8 mouse cellular contexts compared by ENCODE assay signal in genomic region chr7:73771384-73772274, GRCm38 (mm10). TPM values are rescaled to one million over a fixed set of nuclear protein-coding genes. Genes with fewer than 3 reads are reported as not detected.
A peak's percentile ranks its signal among the peaks of the same experiment; 100 is the strongest.
DNase-seq lines count a peak whose midpoint lies in the region; ATAC-seq and TF ChIP-seq lines count a peak whose summit lies in the region.

No protein-coding gene starts in this region.

- no peaks in the 10 kb centered on the region for H3K36me3 ChIP-seq in midbrain, embryonic 12.5 days
- no peaks in the 10 kb centered on the region for H3K36me3 ChIP-seq in midbrain, embryonic 11.5 days (ENCODE audit: control insufficient read depth, insufficient read depth, low read length)
- H3K36me3 ChIP-seq in liver, embryonic 12.5 days = no peaks in the 10 kb centered on the region
- no peaks in the 10 kb centered on the region for H3K36me3 ChIP-seq in thymus, adult 2 months (ENCODE audit: control insufficient read depth, insufficient read depth, low read length)

- H3K4me2 ChIP-seq in midbrain, embryonic 12.5 days (replicated peaks) = 0 out of 2 replicates have a peak overlapping the region, but pooled peaks have one; percentile 15
- H3K4me2 ChIP-seq in midbrain, embryonic 11.5 days = no peak overlapping the region
- H3K4me2 ChIP-seq in liver, embryonic 12.5 days = peak overlapping the region; percentile 61

- TF ChIP-seq CTCF in thymus, adult 2 months (IDR thresholded peaks at IDR 0.05; ENCODE audit: borderline replicate concordance, control insufficient read depth, extremely low read depth, insufficient read depth, low read length, poor library complexity) = no peak

- WGBS in midbrain, embryonic 12.5 days = 47% methylated on average over 19 of the region's 19 CpGs
- 49% methylated on average over 19 of the region's 19 CpGs for WGBS in midbrain, embryonic 11.5 days
- WGBS in liver, embryonic 12.5 days (ENCODE audit: insufficient replicate concordance) = 28% methylated on average over 19 of the region's 19 CpGs
- 30% methylated on average over 19 of the region's 19 CpGs for WGBS in thymus, adult 2 months

- TF ChIP-seq POLR2A in thymus, adult 2 months (IDR thresholded peaks at IDR 0.05; ENCODE audit: control insufficient read depth, extremely low read depth, insufficient read depth, low read length, poor library complexity) = no peak

- H3K4me3 ChIP-seq in midbrain, embryonic 12.5 days = no peak overlapping the region
- no peak overlapping the region for H3K4me3 ChIP-seq in midbrain, embryonic 11.5 days (ENCODE audit: low read depth, low read length)
- H3K4me3 ChIP-seq in liver, embryonic 12.5 days = peak overlapping the region; percentile 28
- H3K4me3 ChIP-seq in thymus, adult 2 months (ENCODE audit: control insufficient read depth, insufficient read depth, low read length) = no peak overlapping the region

- peaks cover 5% of the 10 kb centered on the region; the same call in 1 of the 2 replicates for H3K4me1 ChIP-seq in midbrain, embryonic 12.5 days
- peaks cover 4% of the 10 kb centered on the region; the same call in 1 of the 2 replicates for H3K4me1 ChIP-seq in midbrain, embryonic 11.5 days (ENCODE audit: control insufficient read depth, insufficient read depth, low read length)
- H3K4me1 ChIP-seq in liver, embryonic 12.5 days = peaks cover 15% of the 10 kb centered on the region
- H3K4me1 ChIP-seq in thymus, adult 2 months (replicated peaks; ENCODE audit: control insufficient read depth, insufficient read depth, low read length) = peaks cover 8% of the 10 kb centered on the region; the same call in 1 of the 2 replicates

- H3K27me3 ChIP-seq in midbrain, embryonic 12.5 days = no peaks in the 10 kb centered on the region
- no peaks in the 10 kb centered on the region for H3K27me3 ChIP-seq in midbrain, embryonic 11.5 days (ENCODE audit: control insufficient read depth, insufficient read depth, low read length)
- no peaks in the 10 kb centered on the region for H3K27me3 ChIP-seq in liver, embryonic 12.5 days (replicated peaks)
- no peaks in the 10 kb centered on the region for H3K27me3 ChIP-seq in thymus, adult 2 months (ENCODE audit: control insufficient read depth, insufficient read depth, low read length)

- intact Hi-C loops in heart, postnatal 14 days (cut with DNase I) = no loop called here

- H3K9ac ChIP-seq in midbrain, embryonic 12.5 days (replicated peaks) = no peak overlapping the region
- no peak overlapping the region for H3K9ac ChIP-seq in midbrain, embryonic 11.5 days (ENCODE audit: low read length)
- peak overlapping the region; percentile 48; the same call in 1 of the 2 replicates for H3K9ac ChIP-seq in liver, embryonic 12.5 days

- DNase-seq in midbrain, embryonic 11.5 days (ENCODE audit: low spot score, missing footprints) = no peak
- peak; percentile 38 for DNase-seq in embryo, embryonic 11 days
- DNase-seq in heart, postnatal 14 days = peak; percentile 27 to 32
- no peak for DNase-seq in c-Kit-positive CD71-positive TER-119-positive erythroid progenitor cells, embryonic 14.5 days (ENCODE audit: low spot score)
- DNase-seq in layer of hippocampus, postnatal 36 days = no peak
- no peak for DNase-seq in thymus, adult 2 months

- H3K9me3 ChIP-seq in midbrain, embryonic 12.5 days = no peaks in the 10 kb centered on the region
- no peaks in the 10 kb centered on the region for H3K9me3 ChIP-seq in midbrain, embryonic 11.5 days (ENCODE audit: control insufficient read depth, low read length)
- H3K9me3 ChIP-seq in liver, embryonic 12.5 days (replicated peaks) = no peaks in the 10 kb centered on the region

- no peak for ATAC-seq in midbrain, embryonic 12.5 days (ENCODE audit: low FRiP score, low read depth)
- ATAC-seq in midbrain, embryonic 11.5 days (ENCODE audit: low FRiP score) = no peak
- 0 out of 2 replicates have a peak, but pooled peaks have one; percentile 47 for ATAC-seq in liver, embryonic 12.5 days

- no peak overlapping the region for H3K27ac ChIP-seq in midbrain, embryonic 12.5 days (replicated peaks)
- no peak overlapping the region for H3K27ac ChIP-seq in midbrain, embryonic 11.5 days (ENCODE audit: low read depth, low read length)
- no peak overlapping the region; the same call in 1 of the 2 replicates for H3K27ac ChIP-seq in liver, embryonic 12.5 days
- H3K27ac ChIP-seq in thymus, adult 2 months (ENCODE audit: control insufficient read depth, insufficient read depth, low read length) = no peak overlapping the region

RNA-seq across cellular contexts. Expression of gene Fam174b, which starts 31.5 kb away (rescaled TPM):
- polyA plus RNA-seq in midbrain, embryonic 12.5 days (2016; fragmentation: Nextera tagmentation; extraction: Ambion mirVana) = 32.3 and 44.5 TPM in 2 replicates
- 28.9 and 36.3 TPM in 2 replicates for polyA plus RNA-seq in midbrain, embryonic 11.5 days (2014; fragmentation: Nextera tagmentation; extraction: Ambion mirVana)
- 100 to 1,000 TPM; 132 TPM for total RNA-seq in heart, postnatal 14 days (2021)
- 10.7 and 12.4 TPM in 2 replicates for polyA plus RNA-seq in liver, embryonic 12.5 days (2016; fragmentation: Nextera tagmentation; extraction: Ambion mirVana)
- 10 to 100 TPM; 30.2 to 31.6 TPM for total RNA-seq in layer of hippocampus, postnatal 36 days (2021)
- 7.0 and 13.2 TPM in 2 replicates for polyA plus RNA-seq in thymus, adult 2 months (2012; rRNA removed)

Comparison
In these comparisons a context has a peak if more than half of its experiments do, and no peak if none do; other contexts are left out.
1. DNase-seq: peak in embryo, embryonic 11 days (single experiment) and heart, postnatal 14 days (2 of 2); none in midbrain, embryonic 11.5 days (single experiment), c-Kit-positive CD71-positive TER-119-positive erythroid progenitor cells, embryonic 14.5 days (single experiment), layer of hippocampus, postnatal 36 days (0 of 2) and thymus, adult 2 months (single experiment).